8 mouse cellular contexts compared by ENCODE assay signal in the genomic region with DNA sequence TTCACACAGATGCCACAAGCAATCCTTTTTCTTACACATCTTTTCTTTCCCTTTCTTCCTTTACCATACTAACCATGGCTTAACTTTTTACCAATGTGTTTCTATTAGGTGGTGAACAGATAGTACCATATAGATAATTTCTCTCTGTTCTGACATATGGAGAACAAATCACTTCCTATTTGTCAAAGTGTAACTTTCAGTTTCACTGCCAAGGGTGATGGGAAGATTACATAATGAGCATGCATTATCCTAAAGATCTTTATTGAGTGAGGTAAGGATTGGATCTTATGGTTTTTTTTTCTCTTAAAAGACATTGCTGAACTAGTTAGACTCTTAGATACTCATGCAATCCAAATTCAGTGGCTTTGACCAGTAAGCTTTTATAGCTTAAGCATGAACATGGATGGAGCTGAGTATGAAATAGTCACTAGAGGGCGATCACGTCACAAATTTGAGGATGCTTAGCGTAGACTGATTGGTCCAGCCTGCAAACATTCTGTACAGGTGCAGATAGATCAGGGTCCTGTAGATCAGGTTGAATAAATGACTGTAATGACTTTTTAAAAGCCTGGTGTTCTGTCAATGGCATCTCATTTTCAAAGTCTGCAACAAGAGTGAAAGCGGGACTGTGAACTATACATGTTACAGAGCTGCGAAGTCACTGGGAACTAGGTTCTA.
DNase-seq lines count a peak whose midpoint lies in the region; ATAC-seq and TF ChIP-seq lines count a peak whose summit lies in the region.

No protein-coding gene starts in this region.

- no peaks in the 10 kb centered on the region for H3K9me3 ChIP-seq in heart, embryonic 11.5 days (replicated peaks; ENCODE audit: control insufficient read depth, low read length)
- no peaks in the 10 kb centered on the region for H3K9me3 ChIP-seq in embryonic facial prominence, embryonic 11.5 days (replicated peaks; ENCODE audit: control insufficient read depth, low read length)
- H3K9me3 ChIP-seq in hindbrain, embryonic 10.5 days: no peaks in the 10 kb centered on the region
- H3K9me3 ChIP-seq in midbrain, embryonic 10.5 days (replicated peaks): no peaks in the 10 kb centered on the region

- H3K27ac ChIP-seq in heart, embryonic 11.5 days (ENCODE audit: low read depth, low read length): no peak overlapping the region
- no peak overlapping the region for H3K27ac ChIP-seq in embryonic facial prominence, embryonic 11.5 days (replicated peaks; ENCODE audit: low read depth, low read length)
- H3K27ac ChIP-seq in hindbrain, embryonic 10.5 days: no peak overlapping the region
- no peak overlapping the region for H3K27ac ChIP-seq in layer of hippocampus, adult 2 months
- H3K27ac ChIP-seq in midbrain, embryonic 10.5 days (replicated peaks): no peak overlapping the region

- H3K36me3 ChIP-seq in heart, embryonic 11.5 days (ENCODE audit: control insufficient read depth, insufficient read depth, low read length): no peaks in the 10 kb centered on the region
- H3K36me3 ChIP-seq in embryonic facial prominence, embryonic 11.5 days (replicated peaks; ENCODE audit: control insufficient read depth, insufficient read depth, low read depth, low read length): no peaks in the 10 kb centered on the region
- no peaks in the 10 kb centered on the region for H3K36me3 ChIP-seq in hindbrain, embryonic 10.5 days
- H3K36me3 ChIP-seq in midbrain, embryonic 10.5 days: no peaks in the 10 kb centered on the region

- no peak for ATAC-seq in heart, embryonic 11.5 days (replicated peaks; ENCODE audit: insufficient number of reproducible peaks, low FRiP score, low TSS enrichment)
- peak; percentile 89 for ATAC-seq in embryonic facial prominence, embryonic 11.5 days (replicated peaks; ENCODE audit: insufficient number of reproducible peaks, low FRiP score, low TSS enrichment, low read depth)

- 36% methylated on average over 5 of the region's 5 CpGs for WGBS in heart, embryonic 11.5 days (ENCODE audit: insufficient replicate concordance)
- 28% methylated on average over 5 of the region's 5 CpGs for whole genome bisulfite sequencing in embryonic facial prominence, embryonic 11.5 days
- WGBS in hindbrain, embryonic 10.5 days: 36% methylated on average over 5 of the region's 5 CpGs
- WGBS in midbrain, embryonic 10.5 days: 34% methylated on average over 5 of the region's 5 CpGs

- peak; percentile 86 for TF ChIP-seq CTCF in layer of hippocampus, adult 2 months (conservative IDR thresholded peaks at IDR 0.05)

- H3K27me3 ChIP-seq in heart, embryonic 11.5 days (ENCODE audit: control insufficient read depth, insufficient read depth, low read length): no peaks in the 10 kb centered on the region
- no peaks in the 10 kb centered on the region for H3K27me3 ChIP-seq in embryonic facial prominence, embryonic 11.5 days (ENCODE audit: control insufficient read depth, insufficient read depth, low read length)
- H3K27me3 ChIP-seq in hindbrain, embryonic 10.5 days (ENCODE audit: insufficient read depth, poor library complexity, severe bottlenecking): no peaks in the 10 kb centered on the region
- H3K27me3 ChIP-seq in midbrain, embryonic 10.5 days (ENCODE audit: low read depth, poor library complexity, severe bottlenecking): no peaks in the 10 kb centered on the region

- no peak overlapping the region for H3K9ac ChIP-seq in heart, embryonic 11.5 days (ENCODE audit: low read depth, low read length)
- H3K9ac ChIP-seq in embryonic facial prominence, embryonic 11.5 days (replicated peaks; ENCODE audit: low read length): no peak overlapping the region

- DNase-seq in heart, adult 18-20 months: peak; percentile 37 to 55
- peak; percentile 40 for DNase-seq in adrenal gland, postnatal 10 days
- DNase-seq in embryonic facial prominence, embryonic 11.5 days (ENCODE audit: low spot score): peak; percentile 85
- DNase-seq in hindbrain, embryonic 10.5 days (ENCODE audit: low spot score): peak; percentile 28
- DNase-seq in layer of hippocampus, adult 2 months (ENCODE audit: low spot score in 2 of 2): peak; percentile 36 to 55
- peak; percentile 24 for DNase-seq in midbrain, embryonic 10.5 days (ENCODE audit: low spot score)
- peak; percentile 29 for DNase-seq in thymus, postnatal 14 days

- no peaks in the 10 kb centered on the region for H3K4me1 ChIP-seq in heart, embryonic 11.5 days (ENCODE audit: control insufficient read depth, insufficient read depth, low read length)
- H3K4me1 ChIP-seq in embryonic facial prominence, embryonic 11.5 days (ENCODE audit: control insufficient read depth, insufficient read depth, low read length): no peaks in the 10 kb centered on the region
- H3K4me1 ChIP-seq in hindbrain, embryonic 10.5 days (replicated peaks): no peaks in the 10 kb centered on the region
- H3K4me1 ChIP-seq in midbrain, embryonic 10.5 days: no peaks in the 10 kb centered on the region

- H3K4me3 ChIP-seq in heart, embryonic 11.5 days (ENCODE audit: low read depth, low read length): no peak overlapping the region
- no peak overlapping the region for H3K4me3 ChIP-seq in embryonic facial prominence, embryonic 11.5 days (ENCODE audit: low read depth, low read length)
- no peak overlapping the region for H3K4me3 ChIP-seq in hindbrain, embryonic 10.5 days
- H3K4me3 ChIP-seq in layer of hippocampus, adult 2 months: no peak overlapping the region
- no peak overlapping the region for H3K4me3 ChIP-seq in midbrain, embryonic 10.5 days

- no peak overlapping the region for H3K4me2 ChIP-seq in heart, embryonic 11.5 days
- H3K4me2 ChIP-seq in embryonic facial prominence, embryonic 11.5 days (ENCODE audit: low read depth, low read length): no peak overlapping the region

Comparison
In these comparisons a context has a peak if more than half of its experiments do, and no peak if none do; other contexts are left out.
1. DNase-seq: peak in every context shown above with its lines; median percentile 85 in embryonic facial prominence, embryonic 11.5 days; 46 in heart, adult 18-20 months; 46 in layer of hippocampus, adult 2 months; 40 in adrenal gland, postnatal 10 days; 29 in thymus, postnatal 14 days; 28 in hindbrain, embryonic 10.5 days; 24 in midbrain, embryonic 10.5 days.